In genomic region chr13:51790793-51791192, GRCm38 (mm10) we compare ENCODE assay signal across 15 mouse cellular contexts. TPM values are rescaled to one million over a fixed set of nuclear protein-coding genes. Genes with fewer than 3 reads are reported as not detected.
A peak's percentile ranks its signal among the peaks of the same experiment; 100 is the strongest.
DNase-seq lines count a peak whose midpoint lies in the region; ATAC-seq and TF ChIP-seq lines count a peak whose summit lies in the region.
"Had no signal": no experiment of that assay in that cellular context is flagged by ENCODE, and none has a peak within 500 bp of the region (broad histone marks: within the 10 kb centered on the region; RNA-seq: fewer than 3 reads in every experiment).

No protein-coding gene starts in this region.

- H3K9ac ChIP-seq in kidney, embryonic 14.5 days (ENCODE audit: low read depth, low read length): no peak overlapping the region
- H3K9ac ChIP-seq: hindbrain, embryonic 12.5 days; limb, embryonic 15.5 days; lung, embryonic 15.5 days had no signal

- 72% methylated on average over 5 of the region's 5 CpGs for WGBS in kidney, embryonic 14.5 days
- WGBS in bone marrow, adult 2 months: 57% methylated on average over 5 of the region's 5 CpGs

- DNase-seq in gastrocnemius, adult 2 months: peak; percentile 25
- DNase-seq in gastrocnemius, postnatal 25 days: no peak
- DNase-seq in kidney, adult 8-10 months: peak; percentile 33 to 50
- DNase-seq in CD4-positive helper T cell, adult 2 months (ENCODE audit: low read depth, low spot score): peak; percentile 56
- no peak for DNase-seq in urinary bladder, postnatal 4 days (ENCODE audit: low spot score in 2 of 2)
- DNase-seq: adrenal gland, adult 8-10 months; gastrocnemius, postnatal 10 days; right cerebral cortex, postnatal 14 days; thymus, adult 18-20 months had no signal

- H3K4me2 ChIP-seq in kidney, embryonic 14.5 days (replicated peaks; ENCODE audit: low read depth, low read length): no peak overlapping the region
- H3K4me2 ChIP-seq: hindbrain, embryonic 12.5 days; limb, embryonic 15.5 days had no signal

- TF ChIP-seq POLR2A in bone marrow, adult 2 months (IDR thresholded peaks at IDR 0.05; ENCODE audit: borderline replicate concordance, control insufficient read depth, low read depth, low read length): no peak

- no peak overlapping the region for H3K27ac ChIP-seq in gastrocnemius, adult 2 months
- no peak overlapping the region for H3K27ac ChIP-seq in kidney, embryonic 14.5 days (ENCODE audit: low read depth, low read length)
- H3K27ac ChIP-seq in bone marrow, adult 2 months (ENCODE audit: control insufficient read depth, insufficient read depth, low read depth, low read length, poor library complexity): peak overlapping the region; percentile 14; the same call in 1 of the 2 replicates
- H3K27ac ChIP-seq: hindbrain, embryonic 12.5 days; limb, embryonic 15.5 days; lung, embryonic 15.5 days had no signal

- ATAC-seq in kidney, embryonic 14.5 days (ENCODE audit: low FRiP score, low TSS enrichment): no peak
- ATAC-seq: forebrain, embryonic 16.5 days had no signal

- H3K36me3 ChIP-seq in kidney, embryonic 14.5 days (ENCODE audit: control insufficient read depth, insufficient read depth, low read length): no peaks in the 10 kb centered on the region
- H3K36me3 ChIP-seq: hindbrain, embryonic 12.5 days; limb, embryonic 15.5 days; lung, embryonic 15.5 days had no signal

- TF ChIP-seq CTCF in gastrocnemius, adult 2 months (IDR thresholded peaks at IDR 0.05): no peak
- TF ChIP-seq CTCF in bone marrow, adult 2 months (IDR thresholded peaks at IDR 0.05; ENCODE audit: control insufficient read depth, insufficient read depth, low read length): no peak

- peaks cover 7% of the 10 kb centered on the region for H3K27me3 ChIP-seq in kidney, embryonic 14.5 days (ENCODE audit: control insufficient read depth, insufficient read depth, low read length)

- intact Hi-C loops in gastrocnemius, adult 2 months (cut with DNase I): no loop called here

- H3K4me3 ChIP-seq in gastrocnemius, adult 2 months: no peak overlapping the region
- H3K4me3 ChIP-seq in kidney, embryonic 14.5 days (ENCODE audit: low read length): no peak overlapping the region
- H3K4me3 ChIP-seq in bone marrow, adult 2 months (replicated peaks; ENCODE audit: control insufficient read depth, low read depth, low read length): no peak overlapping the region
- H3K4me3 ChIP-seq: hindbrain, embryonic 12.5 days; limb, embryonic 15.5 days; lung, embryonic 15.5 days had no signal

- peaks cover 10% of the 10 kb centered on the region for H3K4me1 ChIP-seq in kidney, embryonic 14.5 days (ENCODE audit: control insufficient read depth, insufficient read depth, low read length)
- H3K4me1 ChIP-seq in bone marrow, adult 2 months (ENCODE audit: control insufficient read depth, insufficient read depth, low read length): peaks cover 5% of the 10 kb centered on the region

- no peaks in the 10 kb centered on the region for H3K9me3 ChIP-seq in kidney, embryonic 14.5 days (ENCODE audit: control insufficient read depth, low read length)
- H3K9me3 ChIP-seq: hindbrain, embryonic 12.5 days; limb, embryonic 15.5 days; lung, embryonic 15.5 days had no signal

RNA-seq across cellular contexts. Expression of gene Sema4d, which starts 2.8 kb away (rescaled TPM):
- 100 to 1,000 TPM; 110 to 132 TPM for total RNA-seq in gastrocnemius, adult 2 months (2021)
- total RNA-seq in gastrocnemius, postnatal 25 days (2021): 100 to 1,000 TPM; 132 to 144 TPM
- 11.3 and 20.2 TPM in 2 replicates for polyA plus RNA-seq in kidney, embryonic 14.5 days (2014; fragmentation: Nextera tagmentation; extraction: Ambion mirVana)
- polyA plus RNA-seq in bone marrow, adult 2 months (2011; ENCODE audit: insufficient read depth, insufficient read length, low replicate concordance, missing spikeins): 9.3 and 23.0 TPM in 2 replicates

RNA-seq across cellular contexts. Expression of gene Gadd45g, which starts 55.7 kb away (rescaled TPM):
- 100 to 1,000 TPM in 1 of 2 experiments, 10 to 100 TPM in 1; 22.4 to 127 TPM for total RNA-seq in gastrocnemius, adult 2 months (2021)
- total RNA-seq in gastrocnemius, postnatal 25 days (2021): 10 to 100 TPM; 15.3 to 17.4 TPM
- polyA plus RNA-seq in kidney, embryonic 14.5 days (2014; fragmentation: Nextera tagmentation; extraction: Ambion mirVana): 26.6 and 29.0 TPM in 2 replicates
- 9.2 and 23.5 TPM in 2 replicates for polyA plus RNA-seq in bone marrow, adult 2 months (2011; ENCODE audit: insufficient read depth, insufficient read length, low replicate concordance, missing spikeins)

Comparison
In these comparisons a context has a peak if more than half of its experiments do, and no peak if none do; other contexts are left out.
1. DNase-seq: peak in gastrocnemius, adult 2 months (single experiment), kidney, adult 8-10 months (2 of 2) and CD4-positive helper T cell, adult 2 months (single experiment); none in gastrocnemius, postnatal 25 days (single experiment) and urinary bladder, postnatal 4 days (0 of 2).